13 mouse cellular contexts compared by ENCODE assay signal in the genomic region with DNA sequence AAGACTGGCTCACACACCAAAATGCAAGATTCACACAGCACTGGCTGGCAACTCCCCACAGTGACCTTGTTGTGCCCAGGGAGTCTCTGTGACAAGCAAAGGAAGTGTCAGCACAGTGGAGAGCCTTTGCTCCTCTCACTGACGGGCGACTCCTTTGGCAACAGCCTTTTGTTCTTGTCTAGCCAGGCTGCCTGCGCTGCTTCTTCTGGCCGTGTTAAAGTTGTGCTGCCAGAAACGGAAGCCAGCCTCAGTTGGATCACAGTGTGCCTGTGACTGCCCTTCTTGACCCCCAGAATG.
A peak's percentile ranks its signal among the peaks of the same experiment; 100 is the strongest.
DNase-seq lines count a peak whose midpoint lies in the region; ATAC-seq lines count a peak whose summit lies in the region.
"Had no signal": no experiment of that assay in that cellular context is flagged by ENCODE, and none has a peak within 500 bp of the region (broad histone marks: within the 10 kb centered on the region; RNA-seq: fewer than 3 reads in every experiment).

No protein-coding gene starts in this region.

- H3K36me3 ChIP-seq in forebrain, embryonic 10.5 days (replicated peaks), result peaks cover 1% of the 10 kb centered on the region; the same call in 1 of the 2 replicates
- no peaks in the 10 kb centered on the region for H3K36me3 ChIP-seq in hindbrain, embryonic 15.5 days
- H3K36me3 ChIP-seq in neural tube, embryonic 13.5 days, result no peaks in the 10 kb centered on the region

- ATAC-seq in hindbrain, embryonic 15.5 days (ENCODE audit: low FRiP score, low read depth), result peak; percentile 67
- ATAC-seq in neural tube, embryonic 13.5 days (ENCODE audit: low read depth), result peak; percentile 57
- ATAC-seq: intestine, postnatal 0 days; liver, postnatal 0 days had no signal

- DNase-seq in layer of hippocampus, postnatal 10 days (ENCODE audit: low spot score in 2 of 2), result peak; percentile 34 to 42
- DNase-seq in layer of hippocampus, adult 11-12 months (ENCODE audit: low spot score), result no peak
- DNase-seq in forebrain, embryonic 10.5 days (ENCODE audit: extremely low spot score, low spot score), result no peak
- DNase-seq in thymus, postnatal 36 days, result no peak
- DNase-seq in spleen, postnatal 4 days (ENCODE audit: low spot score in 2 of 2), result no peak
- DNase-seq in liver, result no peak
- DNase-seq: heart, adult 18-20 months; liver, postnatal 0 days; thymus, postnatal 4 days had no signal

- H3K4me3 ChIP-seq in forebrain, embryonic 10.5 days, result no peak overlapping the region
- no peak overlapping the region for H3K4me3 ChIP-seq in hindbrain, embryonic 15.5 days
- H3K4me3 ChIP-seq in neural tube, embryonic 13.5 days, result no peak overlapping the region
- H3K4me3 ChIP-seq: erythroblast, embryonic 14.5 days had no signal

- H3K9me3 ChIP-seq in forebrain, embryonic 10.5 days, result no peaks in the 10 kb centered on the region
- no peaks in the 10 kb centered on the region for H3K9me3 ChIP-seq in hindbrain, embryonic 15.5 days
- no peaks in the 10 kb centered on the region for H3K9me3 ChIP-seq in neural tube, embryonic 13.5 days

- peak overlapping the region; percentile 60; the same call in 1 of the 2 replicates for H3K27ac ChIP-seq in forebrain, embryonic 10.5 days
- peak overlapping the region; percentile 93 for H3K27ac ChIP-seq in hindbrain, embryonic 15.5 days (replicated peaks)
- H3K27ac ChIP-seq in neural tube, embryonic 13.5 days (replicated peaks), result peak overlapping the region; percentile 97

- 37% methylated on average over 5 of the region's 5 CpGs for WGBS in forebrain, embryonic 10.5 days
- 5% methylated on average over 5 of the region's 5 CpGs for whole genome bisulfite sequencing in hindbrain, embryonic 15.5 days
- WGBS in neural tube, embryonic 13.5 days, result 14% methylated on average over 5 of the region's 5 CpGs

- peak overlapping the region; percentile 17; the same call in 1 of the 2 replicates for H3K4me2 ChIP-seq in hindbrain, embryonic 15.5 days
- no peak overlapping the region for H3K4me2 ChIP-seq in neural tube, embryonic 13.5 days

- peak overlapping the region; percentile 8; the same call in 1 of the 2 replicates for H3K9ac ChIP-seq in hindbrain, embryonic 15.5 days
- H3K9ac ChIP-seq in neural tube, embryonic 13.5 days, result peak overlapping the region; percentile 38; the same call in 1 of the 2 replicates
- H3K9ac ChIP-seq: liver, postnatal 0 days had no signal

- no peaks in the 10 kb centered on the region for H3K27me3 ChIP-seq in forebrain, embryonic 10.5 days (ENCODE audit: poor library complexity, severe bottlenecking)
- H3K27me3 ChIP-seq in hindbrain, embryonic 15.5 days, result no peaks in the 10 kb centered on the region
- H3K27me3 ChIP-seq in neural tube, embryonic 13.5 days, result no peaks in the 10 kb centered on the region

- H3K4me1 ChIP-seq in forebrain, embryonic 10.5 days, result peaks cover 14% of the 10 kb centered on the region
- H3K4me1 ChIP-seq in hindbrain, embryonic 15.5 days (replicated peaks), result peaks cover 49% of the 10 kb centered on the region
- peaks cover 63% of the 10 kb centered on the region for H3K4me1 ChIP-seq in neural tube, embryonic 13.5 days (replicated peaks)

Comparison
In these comparisons a context has a peak if more than half of its experiments do, and no peak if none do; other contexts are left out.
1. DNase-seq: peak in layer of hippocampus, postnatal 10 days (2 of 2); none in layer of hippocampus, adult 11-12 months (single experiment), forebrain, embryonic 10.5 days (single experiment), thymus, postnatal 36 days (0 of 2), spleen, postnatal 4 days (0 of 2) and liver (single experiment).
2. Peak in every context shown above with its lines, with median percentiles within 50 percentile points of each other: H3K27ac ChIP-seq.